ENCODE assay signal across 20 mouse cellular contexts in the genomic region with DNA sequence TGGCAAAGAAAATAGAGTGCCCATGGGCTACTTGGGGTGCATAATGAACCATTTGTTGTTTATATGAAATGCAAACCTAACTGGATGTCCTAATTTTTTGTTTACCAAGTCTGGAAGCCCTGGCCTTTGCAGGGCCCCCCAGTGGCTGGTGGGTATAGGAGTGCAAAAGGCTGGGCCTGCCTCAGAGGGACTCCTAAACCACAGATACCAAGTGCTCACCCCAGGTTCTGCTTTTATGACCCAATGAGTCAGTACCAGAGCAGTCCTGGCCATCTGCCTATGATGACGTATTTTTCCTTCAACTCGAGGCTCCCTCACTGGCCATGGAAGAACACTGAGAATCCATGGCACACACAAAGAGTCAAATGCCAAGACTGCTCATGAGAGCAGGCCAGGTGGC. TPM values are rescaled to one million over a fixed set of nuclear protein-coding genes. Genes with fewer than 3 reads are reported as not detected.
DNase-seq lines count a peak whose midpoint lies in the region; ATAC-seq and TF ChIP-seq lines count a peak whose summit lies in the region.
"Had no signal": no experiment of that assay in that cellular context is flagged by ENCODE, and none has a peak within 500 bp of the region (broad histone marks: within the 10 kb centered on the region; RNA-seq: fewer than 3 reads in every experiment).

No protein-coding gene starts in this region.

- peak; percentile 49 for TF ChIP-seq CTCF in Patski (IDR thresholded peaks at IDR 0.05)
- 0 out of 2 replicates have a peak, but pooled peaks have one; percentile 10 for TF ChIP-seq CTCF in bone marrow macrophage, adult 2 months (IDR thresholded peaks at IDR 0.05; ENCODE audit: low read depth, low read length)

- H3K4me2 ChIP-seq in hindbrain, embryonic 16.5 days (ENCODE audit: low read length): no peak overlapping the region
- H3K4me2 ChIP-seq in hindbrain, embryonic 12.5 days (replicated peaks): no peak overlapping the region
- H3K4me2 ChIP-seq: embryonic facial prominence, embryonic 15.5 days; forebrain, embryonic 12.5 days; hindbrain, embryonic 15.5 days; neural tube, embryonic 13.5 days; stomach, embryonic 15.5 days had no signal

- no peaks in the 10 kb centered on the region for H3K27me3 ChIP-seq in hindbrain, embryonic 16.5 days (replicated peaks; ENCODE audit: control insufficient read depth, insufficient read depth, low read length)
- H3K27me3 ChIP-seq in hindbrain, embryonic 12.5 days: no peaks in the 10 kb centered on the region
- H3K27me3 ChIP-seq in Patski: no peaks in the 10 kb centered on the region
- H3K27me3 ChIP-seq: embryonic facial prominence, embryonic 15.5 days; forebrain, embryonic 12.5 days; hindbrain, embryonic 15.5 days; neural tube, embryonic 13.5 days; stomach, embryonic 15.5 days had no signal

- POLR2A ChIA-PET in Patski (lab: Charles Lee): no interaction called here

- TF ChIP-seq POLR2A in bone marrow macrophage, adult 2 months (IDR thresholded peaks at IDR 0.05; ENCODE audit: borderline replicate concordance, low read depth, low read length): no peak

- H3K9ac ChIP-seq in hindbrain, embryonic 16.5 days (ENCODE audit: low read depth, low read length): peak overlapping the region; percentile 13; the same call in 1 of the 2 replicates
- no peak overlapping the region for H3K9ac ChIP-seq in hindbrain, embryonic 12.5 days
- H3K9ac ChIP-seq: embryonic facial prominence, embryonic 15.5 days; forebrain, embryonic 12.5 days; hindbrain, embryonic 15.5 days; neural tube, embryonic 13.5 days; stomach, embryonic 15.5 days had no signal

- WGBS in hindbrain, embryonic 16.5 days: 79% methylated on average over 2 of the region's 2 CpGs
- WGBS in hindbrain, embryonic 12.5 days: 77% methylated on average over 2 of the region's 2 CpGs

- DNase-seq in 3T3-L1 (ENCODE audit: low read depth, low spot score) (peak; percentile 90), Patski (ENCODE audit: low read depth, low spot score) (no peak)
- DNase-seq in ovary, postnatal 14 days (ENCODE audit: low spot score): no peak
- DNase-seq: cerebellum, adult 9-11 months; heart, adult 18-20 months; heart, postnatal 10 days had no signal

- no peaks in the 10 kb centered on the region for H3K9me3 ChIP-seq in hindbrain, embryonic 16.5 days (ENCODE audit: control insufficient read depth, low read length)
- no peaks in the 10 kb centered on the region for H3K9me3 ChIP-seq in hindbrain, embryonic 12.5 days (replicated peaks)
- H3K9me3 ChIP-seq: embryonic facial prominence, embryonic 15.5 days; forebrain, embryonic 12.5 days; hindbrain, embryonic 15.5 days; neural tube, embryonic 13.5 days; stomach, embryonic 15.5 days had no signal

- no peak for ATAC-seq in hindbrain, embryonic 16.5 days
- ATAC-seq in hindbrain, embryonic 12.5 days (ENCODE audit: low FRiP score): no peak
- peak; percentile 23 for ATAC-seq in Patski
- ATAC-seq in megakaryocyte, adult 5-6 weeks (ENCODE audit: poor library complexity, severe bottlenecking): no peak
- ATAC-seq: activated CD4-positive, CD25-positive, alpha-beta regulatory T cell, adult 4 months had no signal

- no peaks in the 10 kb centered on the region for H3K36me3 ChIP-seq in hindbrain, embryonic 16.5 days (ENCODE audit: control insufficient read depth, insufficient read depth, low read length)
- H3K36me3 ChIP-seq in hindbrain, embryonic 12.5 days: no peaks in the 10 kb centered on the region
- H3K36me3 ChIP-seq: embryonic facial prominence, embryonic 15.5 days; forebrain, embryonic 12.5 days; hindbrain, embryonic 15.5 days; neural tube, embryonic 13.5 days; stomach, embryonic 15.5 days had no signal

- H3K4me3 ChIP-seq in hindbrain, embryonic 16.5 days (ENCODE audit: low read length): no peak overlapping the region
- no peak overlapping the region for H3K4me3 ChIP-seq in hindbrain, embryonic 12.5 days
- H3K4me3 ChIP-seq in bone marrow macrophage, adult 2 months (ENCODE audit: insufficient read depth, low read length): no peak overlapping the region
- H3K4me3 ChIP-seq: embryonic facial prominence, embryonic 15.5 days; forebrain, embryonic 12.5 days; hindbrain, embryonic 15.5 days; left cerebral cortex, adult 2 months; megakaryocyte, embryonic 14.5 days; neural tube, embryonic 13.5 days; stomach, embryonic 15.5 days had no signal

- CTCF ChIA-PET in Patski (lab: Charles Lee): no interaction called here

- in situ Hi-C loops in Patski (cut with MboI; ENCODE audit: low pct_unique_long_range_greater_than_20kb): no loop called here

- H3K27ac ChIP-seq in hindbrain, embryonic 16.5 days (ENCODE audit: low read depth, low read length): no peak overlapping the region
- H3K27ac ChIP-seq in hindbrain, embryonic 12.5 days: no peak overlapping the region
- H3K27ac ChIP-seq in bone marrow macrophage, adult 2 months (ENCODE audit: insufficient read depth, low read depth, low read length): no peak overlapping the region
- H3K27ac ChIP-seq: embryonic facial prominence, embryonic 15.5 days; forebrain, embryonic 12.5 days; hindbrain, embryonic 15.5 days; left cerebral cortex, adult 2 months; neural tube, embryonic 13.5 days; stomach, embryonic 15.5 days had no signal

- H3K4me1 ChIP-seq in hindbrain, embryonic 16.5 days (ENCODE audit: control insufficient read depth, insufficient read depth, low read depth, low read length): no peaks in the 10 kb centered on the region; the same call in none of the 2 replicates
- peaks cover 19% of the 10 kb centered on the region for H3K4me1 ChIP-seq in hindbrain, embryonic 12.5 days
- peaks cover 14% of the 10 kb centered on the region for H3K4me1 ChIP-seq in bone marrow macrophage, adult 2 months (ENCODE audit: control insufficient read depth, insufficient read depth, low read length)

RNA-seq across cellular contexts. Expression of a gene that starts 4.8 kb away (rescaled TPM):
- 5.7 and 6.6 TPM in 2 replicates for polyA plus RNA-seq in hindbrain, embryonic 16.5 days (2015; fragmentation: Nextera tagmentation; extraction: Ambion mirVana)
- 3.6 and 4.0 TPM in 2 replicates for polyA plus RNA-seq in hindbrain, embryonic 12.5 days (2016; fragmentation: Nextera tagmentation; extraction: Ambion mirVana)
- polyA plus RNA-seq in Patski (2021): 0.33 TPM
- polyA plus RNA-seq in bone marrow macrophage, adult 2 months (2012; ENCODE audit: insufficient read depth, insufficient read length, missing spikeins): not detected in 2 replicates
- total RNA-seq in megakaryocyte, adult 5-6 weeks (2015): not detected in 2 replicates
- not detected in 2 replicates for total RNA-seq in megakaryocyte, adult 5-6 weeks (2017)
- total RNA-seq: MEL had no signal
- polyA plus RNA-seq: activated CD4-positive, CD25-positive, alpha-beta regulatory T cell, adult 4 months had no signal

RNA-seq across cellular contexts. Expression of a gene that starts 10.4 kb away (rescaled TPM):
- 98.9 and 99.7 TPM in 2 replicates for polyA plus RNA-seq in hindbrain, embryonic 16.5 days (2015; fragmentation: Nextera tagmentation; extraction: Ambion mirVana)
- polyA plus RNA-seq in hindbrain, embryonic 12.5 days (2016; fragmentation: Nextera tagmentation; extraction: Ambion mirVana): 59.0 and 60.9 TPM in 2 replicates
- 94.5 TPM for polyA plus RNA-seq in Patski (2021)
- 48.1 and 50.0 TPM in 2 replicates for polyA plus RNA-seq in bone marrow macrophage, adult 2 months (2012; ENCODE audit: insufficient read depth, insufficient read length, missing spikeins)
- total RNA-seq in megakaryocyte, adult 5-6 weeks (2015): 18.2 and 21.0 TPM in 2 replicates
- 41.8 and 54.2 TPM in 2 replicates for total RNA-seq in megakaryocyte, adult 5-6 weeks (2017)

RNA-seq across cellular contexts. Expression of a gene that starts 46.5 kb away (rescaled TPM):
- polyA plus RNA-seq in hindbrain, embryonic 16.5 days (2015; fragmentation: Nextera tagmentation; extraction: Ambion mirVana): 0.49 TPM in 1 of 2 replicates, not detected in the other
- 1.1 and 1.7 TPM in 2 replicates for polyA plus RNA-seq in hindbrain, embryonic 12.5 days (2016; fragmentation: Nextera tagmentation; extraction: Ambion mirVana)
- not detected for polyA plus RNA-seq in Patski (2021)
- polyA plus RNA-seq in bone marrow macrophage, adult 2 months (2012; ENCODE audit: insufficient read depth, insufficient read length, missing spikeins): not detected in 2 replicates
- not detected in 2 replicates for total RNA-seq in megakaryocyte, adult 5-6 weeks (2015)
- total RNA-seq in megakaryocyte, adult 5-6 weeks (2017): not detected in 2 replicates
- total RNA-seq: left cerebral cortex, adult 2 months; MEL; midbrain, postnatal 0 days had no signal
- polyA plus RNA-seq: activated CD4-positive, CD25-positive, alpha-beta regulatory T cell, adult 4 months; midbrain, postnatal 0 days had no signal
